Mouse (Mus musculus) frontal cortex, adult 2 months (tissue): Measurements from ENCODE around the gene BC052040. TPM values are rescaled to one million over a fixed set of nuclear protein-coding genes. Genes with fewer than 3 reads are reported as not detected.
A peak's percentile ranks its signal among the peaks of the same experiment; 100 is the strongest.

Experiments used
- DNase-seq, 2 experiments: peaks; one replicate each; pipeline ENCODE4 v3.0.0; 2022; ENCODE audit warnings: low spot score in 1 of 2; ENCODE audit errors: extremely low spot score in 1 of 2
- polyA plus RNA-seq: library from polyadenylated mRNA; depleted of rRNA; stranded (reverse); fragments of >200 nt; gene quantifications from 2 replicates; pipeline ENCODE4 v1.2.3, GENCODE M21; 2012; rRNA removed

BC052040 gene
- polyA plus RNA-seq, result 9.1 and 9.3 TPM in 2 replicates

GRCm38 (mm10) chr2:115581241-115581988 is at the start of gene BC052040:
TSS of gene BC052040 (plus strand) at chr2:115581716.
- DNase-seq, result peak; percentile 83 to 92

- DNase-seq, result no peak
These were observed 43.4 kb upstream of the BC052040 start for GRCm38 (mm10) chr2:115538009-115538690.

- no peak for DNase-seq
These were observed 42.7 kb upstream of the BC052040 start for GRCm38 (mm10) chr2:115538691-115539283.

GRCm38 (mm10) chr2:115539731-115540130 is 41.8 kb upstream of the BC052040 start:
- DNase-seq, result no peak

GRCm38 (mm10) chr2:115542401-115543123 is 39.0 kb upstream of the BC052040 start:
- no peak for DNase-seq

- no peak for DNase-seq
These were observed 38.3 kb upstream of the BC052040 start for GRCm38 (mm10) chr2:115543212-115543611.

GRCm38 (mm10) chr2:115551901-115552300 is 29.6 kb upstream of the BC052040 start:
- DNase-seq, result no peak

- DNase-seq, result no peak
These were observed 19.2 kb upstream of the BC052040 start for GRCm38 (mm10) chr2:115562155-115562827.

GRCm38 (mm10) chr2:115563436-115564093 is 18.0 kb upstream of the BC052040 start:
- DNase-seq, result no peak

- DNase-seq, result no peak
These were observed 9.5 kb upstream of the BC052040 start for GRCm38 (mm10) chr2:115571996-115572395.

- no peak for DNase-seq
These were observed 6.7 kb upstream of the BC052040 start for GRCm38 (mm10) chr2:115574802-115575201.

GRCm38 (mm10) chr2:115579171-115579900 is 2.2 kb upstream of the BC052040 start:
- no peak for DNase-seq

- no peak for DNase-seq
These were observed 1.5 kb upstream of the BC052040 start for GRCm38 (mm10) chr2:115579976-115580375.

GRCm38 (mm10) chr2:115581989-115582608 is 583 bp downstream of the BC052040 start:
- DNase-seq, result no peak

GRCm38 (mm10) chr2:115583776-115584175 is 2.3 kb downstream of the BC052040 start:
- DNase-seq, result no peak

- no peak for DNase-seq
These were observed 9.1 kb downstream of the BC052040 start for GRCm38 (mm10) chr2:115590602-115591001.

GRCm38 (mm10) chr2:115592651-115593119 is 11.2 kb downstream of the BC052040 start:
- DNase-seq, result peak; percentile 44 to 75

- no peak for DNase-seq
These were observed 15.5 kb downstream of the BC052040 start for GRCm38 (mm10) chr2:115597017-115597416.

GRCm38 (mm10) chr2:115598266-115598665 is 16.8 kb downstream of the BC052040 start:
- no peak for DNase-seq
